Mouse (Mus musculus): ENCODE data around the gene Rfesd. TPM values are rescaled to one million over a fixed set of nuclear protein-coding genes. Genes with fewer than 3 reads are reported as not detected.

Rfesd gene
- total and polyA plus RNA-seq, 3 experiments = 38.3 to 72.1 TPM; not detected in 1

DNA sequence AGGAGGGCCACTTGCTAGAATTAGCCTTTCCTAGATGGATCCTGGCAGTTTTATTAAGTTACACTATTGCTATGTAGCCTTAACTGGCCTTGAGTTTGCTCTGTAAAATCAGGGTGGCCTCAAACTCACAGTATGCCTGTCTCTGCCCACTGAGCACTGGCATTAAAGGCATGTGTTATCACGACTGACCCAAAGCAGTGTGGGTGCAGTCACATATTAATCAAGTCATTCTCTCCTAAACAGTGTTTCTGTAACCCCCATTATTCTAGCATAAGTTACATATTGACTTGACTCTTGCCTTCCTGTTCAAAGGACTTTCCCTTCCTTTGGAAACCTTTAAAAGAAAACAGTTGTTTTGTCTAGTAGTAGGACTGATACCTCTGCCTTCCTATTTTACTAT lies 23.9 kb upstream of the Rfesd start:
- no peak overlapping the region for H3K9ac ChIP-seq (ENCODE audit: control insufficient read depth, low read depth, low read length, poor library complexity, severe bottlenecking)
- H3K79me2 ChIP-seq (ENCODE audit: control insufficient read depth, insufficient read depth, low read length, poor library complexity) = no peaks in the 10 kb centered on the region
- no peaks in the 10 kb centered on the region for H3K36me3 ChIP-seq (ENCODE audit: control insufficient read depth in 1 of 2, insufficient read depth in 2 of 2, low read length in 2 of 2)
- no peak for DNase-seq (ENCODE audit: low read depth, low spot score)
- no peaks in the 10 kb centered on the region for H3K4me1 ChIP-seq (ENCODE audit: control insufficient read depth in 1 of 2, insufficient read depth in 2 of 2, low read length in 2 of 2)
- no peak overlapping the region for H3K4me3 ChIP-seq (ENCODE audit: control insufficient read depth in 1 of 2, insufficient read depth in 1 of 2, low read depth in 2 of 2, low read length in 2 of 2)
- H3K27ac ChIP-seq (ENCODE audit: control insufficient read depth, low read depth, low read length) = no peak overlapping the region
- H3K9me3 ChIP-seq (replicated peaks; ENCODE audit: insufficient read depth, low read length) = no peaks in the 10 kb centered on the region
- no peaks in the 10 kb centered on the region for H3K27me3 ChIP-seq (ENCODE audit: control insufficient read depth in 1 of 2, insufficient read depth in 2 of 2, low read length in 2 of 2)
- no peak for TF ChIP-seq GATA1 (IDR thresholded peaks at IDR 0.05; ENCODE audit: low read depth, low read length)
- no peak for TF ChIP-seq SMC3 (IDR thresholded peaks at IDR 0.05; ENCODE audit: low read depth, low read length)
- no peak for TF ChIP-seq CHD1 (IDR thresholded peaks at IDR 0.05; ENCODE audit: low read depth, low read length)
- TF ChIP-seq MAX (IDR thresholded peaks at IDR 0.05; ENCODE audit: low read length) = no peak
- no peak for TF ChIP-seq TBP (IDR thresholded peaks at IDR 0.05; ENCODE audit: low read depth, low read length)
- TF ChIP-seq ZMIZ1 (IDR thresholded peaks at IDR 0.05; ENCODE audit: low read depth, low read length) = no peak
- no peak for TF ChIP-seq BHLHE40 (IDR thresholded peaks at IDR 0.05; ENCODE audit: borderline replicate concordance, low read depth, low read length)
- no peak for TF ChIP-seq POLR2A (IDR thresholded peaks at IDR 0.05; ENCODE audit: control insufficient read depth in 1 of 2, insufficient read depth in 1 of 2, low read depth in 1 of 2, low read length in 2 of 2, poor library complexity in 1 of 2)
- TF ChIP-seq TAL1 (IDR thresholded peaks at IDR 0.05; ENCODE audit: low read length) = no peak
- TF ChIP-seq RCOR1 (IDR thresholded peaks at IDR 0.05; ENCODE audit: low read depth, low read length) = no peak
- no peak for TF ChIP-seq EP300 (IDR thresholded peaks at IDR 0.05; ENCODE audit: low read depth in 1 of 2, low read length in 2 of 2)
- no peak for TF ChIP-seq ETS1 (IDR thresholded peaks at IDR 0.05; ENCODE audit: low read depth, low read length)
- no peak for TF ChIP-seq POLR2AphosphoS2 (IDR thresholded peaks at IDR 0.05; ENCODE audit: low read length)

GRCm38 (mm10) chr13:76024588-76024987 lies 6.1 kb upstream of the Rfesd start:
- Histone ChIP-seq H3K9me3 (replicated peaks; ENCODE audit: insufficient read depth, low read length) (no peaks in the 10 kb centered on the region), H3K79me2 (ENCODE audit: control insufficient read depth, insufficient read depth, low read length, poor library complexity) (no peaks in the 10 kb centered on the region), H3K9ac (ENCODE audit: control insufficient read depth, low read depth, low read length, poor library complexity, severe bottlenecking) (no peak overlapping the region), H3K36me3 (ENCODE audit: control insufficient read depth in 1 of 2, insufficient read depth in 2 of 2, low read length in 2 of 2) (peaks cover 0 to 2% of the 10 kb centered on the region in 2 experiments; a peak in 1 of 4 replicates), H3K27me3 (ENCODE audit: control insufficient read depth in 1 of 2, insufficient read depth in 2 of 2, low read length in 2 of 2) (no peaks in the 10 kb centered on the region), H3K4me3 (ENCODE audit: control insufficient read depth in 1 of 2, insufficient read depth in 1 of 2, low read depth in 2 of 2, low read length in 2 of 2) (no peak overlapping the region), H3K27ac (ENCODE audit: control insufficient read depth, low read depth, low read length) (no peak overlapping the region), H3K4me1 (ENCODE audit: control insufficient read depth in 1 of 2, insufficient read depth in 2 of 2, low read length in 2 of 2) (peaks cover 0 to 3% of the 10 kb centered on the region in 2 experiments; a peak in 1 of 4 replicates)
- TF ChIP-seq ELF1 (IDR thresholded peaks at IDR 0.05; ENCODE audit: low read depth, low read length) = no peak
- TF ChIP-seq SMC3 (IDR thresholded peaks at IDR 0.05; ENCODE audit: low read depth, low read length) = no peak
- TF ChIP-seq MAZ (IDR thresholded peaks at IDR 0.05; ENCODE audit: low read depth, low read length) = no peak
- no peak for TF ChIP-seq NELFE (IDR thresholded peaks at IDR 0.05; ENCODE audit: low read depth, low read length)
- no peak for TF ChIP-seq RCOR1 (IDR thresholded peaks at IDR 0.05; ENCODE audit: low read depth, low read length)
- no peak for TF ChIP-seq EP300 (IDR thresholded peaks at IDR 0.05; ENCODE audit: low read depth in 1 of 2, low read length in 2 of 2)
- no peak for DNase-seq (ENCODE audit: low read depth, low spot score)

DNA sequence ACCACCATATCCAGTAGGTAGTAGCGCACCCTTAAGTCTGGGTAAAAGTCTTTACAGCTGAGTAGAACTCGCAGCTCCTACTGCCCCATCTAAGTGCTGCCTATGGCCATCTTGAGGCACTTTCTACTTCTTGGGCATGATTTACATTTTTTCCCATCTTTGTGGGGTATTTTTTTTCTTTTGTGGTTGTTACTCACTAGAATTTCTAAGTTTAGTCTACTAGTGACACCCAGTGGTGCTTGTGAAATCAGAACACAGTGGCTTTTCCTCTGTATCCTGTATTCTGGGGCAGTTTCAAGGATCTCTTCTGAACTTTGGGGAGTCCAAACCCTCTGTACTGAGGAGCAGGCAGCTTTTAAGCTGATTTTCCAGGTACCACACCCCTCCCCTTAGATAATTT lies 3.3 kb upstream of the Rfesd start:
- Histone ChIP-seq H3K9me3 (replicated peaks; ENCODE audit: insufficient read depth, low read length) (no peaks in the 10 kb centered on the region), H3K36me3 (ENCODE audit: control insufficient read depth in 1 of 2, insufficient read depth in 2 of 2, low read length in 2 of 2) (peaks cover 0 to 3% of the 10 kb centered on the region in 2 experiments; a peak in 2 of 4 replicates), H3K27me3 (ENCODE audit: control insufficient read depth in 1 of 2, insufficient read depth in 2 of 2, low read length in 2 of 2) (no peaks in the 10 kb centered on the region), H3K27ac (ENCODE audit: control insufficient read depth, low read depth, low read length) (no peak overlapping the region), H3K79me2 (ENCODE audit: control insufficient read depth, insufficient read depth, low read length, poor library complexity) (peaks cover 6% of the 10 kb centered on the region), H3K4me3 (ENCODE audit: control insufficient read depth in 1 of 2, insufficient read depth in 1 of 2, low read depth in 2 of 2, low read length in 2 of 2) (no peak overlapping the region), H3K9ac (ENCODE audit: control insufficient read depth, low read depth, low read length, poor library complexity, severe bottlenecking) (no peak overlapping the region), H3K4me1 (ENCODE audit: control insufficient read depth in 1 of 2, insufficient read depth in 2 of 2, low read length in 2 of 2) (peaks cover 0 to 5% of the 10 kb centered on the region in 2 experiments; a peak in 2 of 4 replicates)
- no peak for DNase-seq (ENCODE audit: low read depth, low spot score)
- TF ChIP-seq SMC3 (IDR thresholded peaks at IDR 0.05; ENCODE audit: low read depth, low read length) (peak; percentile 21; the same call in 1 of the 2 replicates), CTCF (IDR thresholded peaks at IDR 0.05 in 2 of 3, conservative IDR thresholded peaks at IDR 0.05 in 1 of 3; ENCODE audit: control insufficient read depth in 1 of 3, insufficient read depth in 1 of 3, low read depth in 2 of 3, low read length in 3 of 3, poor library complexity in 1 of 3, severe bottlenecking in 1 of 3) (peak in 1 of 3 experiments; percentile 15; a peak in 1 of 6 replicates), MYC (IDR thresholded peaks at IDR 0.05; ENCODE audit: low read depth, low read length) (no peak), RAD21 (IDR thresholded peaks at IDR 0.05; ENCODE audit: low read depth, low read length) (peak; percentile 13; the same call in 1 of the 2 replicates)
